Mouse (Mus musculus): ENCODE measurements around the gene 2410015M20Rik.
"Not testable (repeated sequence)": the region's sequence is repeated elsewhere in the genome, so short reads cannot be mapped to it uniquely, and the experiment has no call there.

2410015M20Rik gene

GRCm38 (mm10) chr17:56609452-56610171 lies at the start of gene 2410015M20Rik:
TSS of gene 2410015M20Rik (minus strand) at chr17:56609771.
- DNase-seq, result peak; percentile 90

GRCm38 (mm10) chr17:56656171-56656570 lies 46.6 kb upstream of the 2410015M20Rik start:
- DNase-seq, result no peak

- DNase-seq, result no peak
These were observed 45.7 kb upstream of the 2410015M20Rik start for GRCm38 (mm10) chr17:56655311-56655710.

- DNase-seq, result no peak
These were observed 45.2 kb upstream of the 2410015M20Rik start for GRCm38 (mm10) chr17:56654771-56655170.

- no peak for DNase-seq
These were observed 42.2 kb upstream of the 2410015M20Rik start for GRCm38 (mm10) chr17:56651801-56652200.

GRCm38 (mm10) chr17:56647546-56647945 lies 38.0 kb upstream of the 2410015M20Rik start:
- DNase-seq, result no peak

- no peak for DNase-seq
These were observed 33.7 kb upstream of the 2410015M20Rik start for GRCm38 (mm10) chr17:56643237-56643636.

GRCm38 (mm10) chr17:56634023-56634422 lies 24.5 kb upstream of the 2410015M20Rik start:
- no peak for DNase-seq

- no peak for DNase-seq
These were observed 22.2 kb upstream of the 2410015M20Rik start for GRCm38 (mm10) chr17:56631807-56632206.

- DNase-seq, result not testable (repeated sequence)
These were observed 20.5 kb upstream of the 2410015M20Rik start for GRCm38 (mm10) chr17:56629800-56630781.

GRCm38 (mm10) chr17:56627530-56628277 lies 18.1 kb upstream of the 2410015M20Rik start, which contains the start of gene Catsperd:
TSS of gene Catsperd (plus strand) at chr17:56628143.
- DNase-seq, result no peak

- peak; percentile 95 for DNase-seq
These were observed 17.3 kb upstream of the 2410015M20Rik start, which contains the start of gene Lonp1 for GRCm38 (mm10) chr17:56626754-56627470. TSS of gene Lonp1 (minus strand) at chr17:56626887.

- DNase-seq, result no peak
These were observed 16.7 kb upstream of the 2410015M20Rik start for GRCm38 (mm10) chr17:56626260-56626659.

GRCm38 (mm10) chr17:56625495-56625894 lies 15.9 kb upstream of the 2410015M20Rik start:
- no peak for DNase-seq

- DNase-seq, result no peak
These were observed 8.1 kb upstream of the 2410015M20Rik start for GRCm38 (mm10) chr17:56617628-56618027.

- no peak for DNase-seq
These were observed 7.2 kb upstream of the 2410015M20Rik start for GRCm38 (mm10) chr17:56616725-56617124.

GRCm38 (mm10) chr17:56615792-56616191 lies 6.2 kb upstream of the 2410015M20Rik start:
- no peak for DNase-seq

- no peak for DNase-seq
These were observed 5.7 kb upstream of the 2410015M20Rik start for GRCm38 (mm10) chr17:56615136-56615784.

- no peak for DNase-seq
These were observed 5.0 kb upstream of the 2410015M20Rik start for GRCm38 (mm10) chr17:56614391-56615135.

- DNase-seq, result not testable (repeated sequence)
These were observed 4.3 kb upstream of the 2410015M20Rik start for GRCm38 (mm10) chr17:56613893-56614292.

All from right cerebral cortex, postnatal 4 days (tissue).